Mouse (Mus musculus): ENCODE results near the gene Otx2.
"Not testable (repeated sequence)": the region's sequence is repeated elsewhere in the genome, so short reads cannot be mapped to it uniquely, and the experiment has no call there.

The Otx2 gene

GRCm38 (mm10) chr14:48653676-48654510, 19.7 kb downstream of the Otx2 start:
- no peak for DNase-seq (ENCODE audit: low spot score)

GRCm38 (mm10) chr14:48653081-48653480, 20.5 kb downstream of the Otx2 start:
- DNase-seq (ENCODE audit: low spot score): no peak

GRCm38 (mm10) chr14:48652256-48652655, 21.4 kb downstream of the Otx2 start:
- no peak for DNase-seq (ENCODE audit: low spot score)

- DNase-seq (ENCODE audit: low spot score): no peak
Observed at GRCm38 (mm10) chr14:48651471-48652211, 22.0 kb downstream of the Otx2 start.

GRCm38 (mm10) chr14:48641462-48642395, 31.9 kb downstream of the Otx2 start:
- no peak for DNase-seq (ENCODE audit: low spot score)

GRCm38 (mm10) chr14:48633141-48633540, 40.5 kb downstream of the Otx2 start:
- no peak for DNase-seq (ENCODE audit: low spot score)

- no peak for DNase-seq (ENCODE audit: low spot score)
Observed at GRCm38 (mm10) chr14:48632335-48632734, 41.3 kb downstream of the Otx2 start.

- no peak for DNase-seq (ENCODE audit: low spot score)
Observed at GRCm38 (mm10) chr14:48631486-48631885, 42.1 kb downstream of the Otx2 start.

- no peak for DNase-seq (ENCODE audit: low spot score)
Observed at GRCm38 (mm10) chr14:48629404-48629803, 44.2 kb downstream of the Otx2 start.

- no peak for DNase-seq (ENCODE audit: low spot score)
Observed at GRCm38 (mm10) chr14:48626271-48626670, 47.3 kb downstream of the Otx2 start.

GRCm38 (mm10) chr14:48625331-48625694, 48.3 kb downstream of the Otx2 start:
- DNase-seq (ENCODE audit: low spot score): no peak

GRCm38 (mm10) chr14:48624596-48625330, 48.9 kb downstream of the Otx2 start:
- DNase-seq (ENCODE audit: low spot score): no peak

- not testable (repeated sequence) for DNase-seq (ENCODE audit: low spot score)
Observed at GRCm38 (mm10) chr14:48622726-48623125, 50.9 kb downstream of the Otx2 start.

- DNase-seq (ENCODE audit: low spot score): no peak
Observed at GRCm38 (mm10) chr14:48616361-48616760, 57.3 kb downstream of the Otx2 start.

GRCm38 (mm10) chr14:48608641-48609310, 64.8 kb downstream of the Otx2 start:
- DNase-seq (ENCODE audit: low spot score): no peak
